Mouse (Mus musculus): ENCODE data around the gene Tmem131.

Tmem131 gene

DNA sequence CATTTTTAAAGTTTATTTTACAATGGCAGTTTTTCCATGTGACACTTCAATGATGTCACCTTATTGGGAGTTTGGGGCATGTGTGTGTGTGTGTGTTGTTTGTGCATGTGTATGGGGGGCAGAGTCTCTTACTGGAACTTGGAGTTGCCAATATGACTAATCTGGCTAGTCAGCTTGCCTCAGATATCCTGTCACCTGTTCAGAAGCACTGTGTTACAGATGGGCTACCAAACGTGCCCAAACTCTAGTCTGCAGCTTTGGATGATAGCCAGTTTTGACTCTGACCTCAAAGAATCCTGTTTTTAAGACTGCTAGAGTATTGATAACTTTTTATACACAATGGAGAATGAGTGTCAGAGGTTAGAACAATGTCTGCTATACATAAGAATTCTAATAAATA lies 64.3 kb downstream of the Tmem131 start:
- DNase-seq: no peak

DNA sequence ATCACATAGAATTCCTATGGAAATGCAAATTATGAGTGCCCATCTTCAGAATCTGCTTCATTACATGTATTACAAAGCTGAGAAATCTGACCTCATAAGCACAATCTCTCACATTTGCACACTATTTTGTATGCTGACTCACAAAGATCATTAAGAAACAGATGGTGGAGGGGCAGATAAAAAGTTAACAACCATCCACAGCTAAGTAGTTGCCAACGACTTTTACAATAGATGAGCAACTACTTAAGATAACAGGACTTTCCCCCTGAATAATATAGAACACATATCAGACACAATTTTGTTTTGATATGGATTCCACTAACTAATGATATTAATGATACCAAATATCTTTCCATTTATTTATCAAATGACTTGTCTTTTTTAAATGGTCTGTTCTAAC lies 66.3 kb downstream of the Tmem131 start:
- DNase-seq: no peak

DNA sequence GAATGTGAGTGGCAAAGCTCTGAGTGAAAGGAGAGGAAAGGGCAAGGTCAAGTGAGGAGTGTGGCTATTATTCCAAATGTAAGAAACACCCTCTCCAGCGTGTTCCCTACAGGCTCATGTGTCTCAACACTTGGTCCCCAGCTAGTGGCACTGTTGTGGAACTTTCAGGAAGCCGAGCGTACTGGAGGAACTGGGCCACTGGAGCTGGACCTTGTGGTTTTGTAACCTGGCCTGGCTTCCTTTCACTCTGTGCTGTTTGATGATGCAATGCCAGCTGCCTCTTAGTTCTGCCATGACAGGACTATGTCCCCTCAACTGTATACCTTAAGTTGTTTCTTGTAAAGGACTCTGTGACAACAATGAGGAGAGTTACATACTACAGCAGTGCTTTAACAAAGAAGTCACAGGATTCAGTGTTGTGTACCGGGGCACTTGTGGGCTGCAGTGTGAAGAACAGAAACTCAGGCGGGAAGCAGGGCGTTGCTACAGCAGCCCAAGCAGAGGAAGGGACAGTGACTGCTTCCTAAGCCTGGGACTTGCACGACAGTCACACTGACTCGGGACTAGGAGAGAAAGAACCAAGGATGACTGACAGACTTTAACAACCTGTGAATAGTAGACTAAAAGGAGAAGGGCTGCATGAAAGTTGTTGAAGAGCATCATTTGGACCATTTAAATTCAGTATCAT lies 68.4 kb downstream of the Tmem131 start:
- DNase-seq: peak; percentile 63

DNA sequence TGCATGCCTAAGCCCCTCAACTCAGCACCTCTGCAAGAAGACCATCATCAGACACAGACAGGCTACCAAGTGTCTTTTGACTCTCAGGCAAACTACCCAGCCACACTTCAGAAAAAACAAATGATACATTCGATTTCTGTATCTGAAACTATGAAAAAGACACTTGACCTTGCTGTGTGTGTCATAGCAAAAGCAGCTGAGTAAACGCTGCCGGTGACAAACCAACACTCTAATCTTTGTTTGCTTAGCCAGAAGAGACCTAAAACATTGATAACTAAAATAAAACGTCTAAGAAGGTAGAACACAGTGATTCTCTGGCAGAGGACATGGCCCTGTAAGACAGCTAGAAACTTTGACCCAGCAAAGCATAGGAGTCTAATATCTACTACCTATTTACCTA lies 72.2 kb downstream of the Tmem131 start:
- no peak for DNase-seq

DNA sequence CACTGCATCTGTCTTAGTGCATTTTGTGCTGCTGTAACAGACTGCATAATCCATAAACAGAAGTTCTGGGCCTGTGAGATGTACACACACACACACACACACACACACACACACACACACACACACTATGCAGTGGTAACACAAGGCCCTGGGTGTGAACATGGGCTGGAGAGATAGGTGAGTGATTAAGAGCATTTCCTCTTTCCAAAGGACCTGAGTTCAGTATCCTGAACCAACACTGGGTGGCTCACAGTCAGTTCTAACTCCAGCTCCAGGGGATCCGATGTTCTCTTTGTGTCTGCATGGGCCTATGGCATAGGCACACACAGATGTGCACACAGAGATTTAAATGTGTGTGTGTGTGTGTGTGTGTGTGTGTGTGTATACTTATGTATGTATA lies 72.9 kb downstream of the Tmem131 start:
- no peak for DNase-seq

DNA sequence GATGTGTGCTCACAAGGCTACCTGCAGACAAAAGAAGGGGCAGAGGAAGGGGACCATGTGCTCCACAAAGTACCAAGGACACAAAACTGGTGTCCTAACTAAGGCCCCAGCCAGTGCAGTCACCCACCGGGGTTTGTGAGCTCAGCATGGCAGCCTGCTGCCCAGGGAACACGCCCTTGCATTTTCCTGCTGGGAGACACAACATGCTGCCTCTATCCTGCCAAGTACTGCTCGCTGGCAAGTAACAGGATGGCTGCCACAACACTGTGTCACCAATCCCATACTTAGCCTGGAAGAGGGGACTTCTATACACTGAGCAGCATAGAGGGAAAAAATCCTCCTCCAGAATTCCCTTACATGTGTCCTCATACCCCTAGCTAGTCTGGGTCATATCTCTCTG lies 78.7 kb downstream of the Tmem131 start:
- no peak for DNase-seq

DNA sequence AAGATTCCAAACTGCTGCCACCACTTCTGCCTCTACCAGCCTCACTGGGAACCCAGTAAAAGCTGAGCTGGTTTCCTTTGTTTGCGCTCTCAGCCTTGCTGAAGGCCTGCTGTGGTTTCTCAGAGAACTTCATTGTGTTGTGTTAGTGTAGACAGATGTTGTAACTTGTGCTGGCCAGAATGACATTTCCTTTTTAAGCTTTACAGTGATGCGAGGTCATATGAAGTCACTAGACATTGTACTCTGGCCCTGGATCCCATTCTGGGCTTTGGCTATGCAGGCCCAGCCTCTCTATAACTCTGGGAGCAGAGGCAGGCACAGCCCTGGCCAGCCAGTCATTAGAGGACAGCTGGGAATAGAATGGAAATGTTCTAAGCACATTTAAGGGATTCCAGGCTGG lies 81.7 kb downstream of the Tmem131 start:
- no peak for DNase-seq

DNA sequence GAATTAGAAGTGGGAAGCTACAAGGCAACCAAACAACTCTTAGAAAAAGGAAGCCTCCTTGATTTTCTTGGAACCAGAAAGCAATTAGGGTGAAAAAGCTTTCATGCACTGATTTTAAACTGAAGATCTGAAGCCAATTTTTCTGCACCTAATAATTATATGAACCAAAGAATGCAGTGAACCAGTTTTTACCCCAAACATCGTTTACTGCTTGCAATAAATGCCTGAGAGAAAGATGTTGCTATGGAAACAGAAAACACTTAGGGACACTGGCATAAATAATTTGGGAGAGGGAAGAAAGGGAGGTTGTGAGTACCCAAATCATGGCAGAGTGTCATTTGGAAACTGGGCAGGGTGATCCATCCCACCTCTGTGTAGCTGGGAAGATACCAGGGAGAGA lies 82.6 kb downstream of the Tmem131 start:
- DNase-seq: no peak

DNA sequence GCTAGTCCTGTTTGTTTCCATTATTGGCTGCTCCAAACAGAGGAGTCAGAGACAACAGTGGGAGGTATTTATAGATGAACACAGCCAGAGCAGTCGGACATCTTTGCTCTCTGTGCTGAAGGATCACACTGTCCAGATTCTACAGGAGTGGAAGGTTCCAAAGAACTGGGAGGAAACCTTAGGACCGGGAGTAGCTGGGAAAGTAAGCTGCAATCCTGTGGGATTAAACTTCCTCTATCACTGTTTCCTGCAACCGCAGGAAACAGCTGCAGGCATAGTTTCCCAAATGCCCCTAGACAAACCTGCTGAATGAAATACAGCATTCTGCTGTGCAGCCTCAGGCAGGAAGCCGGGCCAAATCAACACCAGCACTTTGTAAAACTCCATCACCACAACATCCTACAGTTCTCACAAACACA lies 83.0 kb downstream of the Tmem131 start:
- DNase-seq: peak; percentile 24

DNA sequence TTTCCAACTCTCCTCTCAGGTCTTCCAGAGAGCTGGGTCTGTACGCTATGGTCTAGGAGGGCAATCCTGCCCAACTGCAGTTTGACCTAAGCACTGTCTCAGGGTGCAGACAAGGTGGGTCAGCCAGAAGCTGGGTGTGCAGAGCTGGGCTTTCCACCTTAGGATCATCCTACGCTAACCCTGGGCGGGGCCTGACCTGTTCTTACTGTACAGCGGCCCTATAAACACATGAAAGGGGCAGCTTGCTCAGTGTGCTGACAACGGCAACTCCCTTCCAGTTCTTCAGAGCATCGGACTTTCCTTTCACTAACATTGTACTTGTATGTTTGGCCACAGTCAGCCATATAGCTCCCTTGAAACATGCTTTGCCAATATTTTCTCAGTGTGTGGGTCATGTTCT lies 86.4 kb downstream of the Tmem131 start:
- no peak for DNase-seq

DNA sequence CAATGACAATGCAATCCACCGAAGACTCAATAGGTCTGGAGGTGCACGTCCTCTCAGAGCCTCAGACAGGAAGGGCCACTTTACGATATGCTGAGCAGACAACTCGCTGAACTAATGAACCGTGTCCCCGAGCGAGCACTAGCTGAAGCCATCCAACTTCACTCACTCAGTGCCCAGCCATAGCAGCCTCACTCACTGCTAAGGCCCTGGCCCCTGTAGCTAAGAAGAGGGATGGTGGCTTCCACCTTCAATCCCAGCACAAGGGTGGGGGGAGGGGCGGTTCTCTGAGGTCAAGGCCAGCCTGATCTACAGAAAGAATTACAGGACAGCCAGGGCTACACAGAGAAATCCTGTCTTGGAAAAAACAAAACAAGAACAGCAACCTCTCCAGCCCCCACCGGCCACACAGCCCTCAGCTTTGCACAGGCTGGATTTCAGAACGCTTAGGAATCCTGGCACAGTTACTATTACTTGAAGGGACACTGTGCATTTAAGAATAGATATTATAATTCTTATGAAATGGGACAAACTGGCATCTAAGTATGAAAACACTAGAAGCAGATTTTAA lies 89.2 kb downstream of the Tmem131 start:
- no peak for DNase-seq

DNA sequence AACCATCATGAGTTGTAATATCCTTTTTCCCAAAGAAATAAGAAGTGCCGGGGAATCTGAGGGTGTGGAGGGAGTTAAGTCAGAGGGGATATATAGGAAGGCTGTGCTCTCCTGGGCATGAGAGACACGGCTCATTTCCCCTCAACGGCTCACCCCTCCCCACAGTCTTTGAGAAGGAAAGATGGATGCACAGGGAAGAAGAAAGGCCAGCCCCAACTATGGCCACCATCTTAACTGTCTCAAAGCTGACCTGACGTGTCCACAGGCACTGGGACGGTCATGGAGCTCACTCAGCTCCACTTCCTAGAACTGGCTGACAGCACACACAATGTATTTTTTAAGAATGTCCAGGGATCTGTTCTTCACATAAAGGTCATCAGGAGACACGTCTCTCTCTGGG lies 91.4 kb downstream of the Tmem131 start:
- no peak for DNase-seq

DNA sequence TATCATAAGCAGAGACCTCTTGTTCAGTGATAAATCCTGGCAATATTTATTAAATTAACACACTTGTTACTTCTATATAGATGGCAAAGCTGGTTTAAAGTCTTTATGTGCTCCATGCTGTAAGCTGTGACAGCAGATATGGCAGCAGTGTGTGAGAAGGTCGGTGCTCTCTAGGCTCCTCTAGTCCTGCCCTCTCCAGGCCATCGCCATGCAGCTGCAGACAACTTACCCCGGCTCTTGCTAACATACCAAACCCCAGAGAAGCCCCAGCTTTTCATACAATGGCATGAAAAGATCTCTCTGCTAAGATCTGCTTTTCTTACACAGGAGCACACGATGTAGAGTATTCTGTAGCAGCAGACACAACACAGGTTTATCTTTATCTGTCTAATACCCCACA lies 92.1 kb downstream of the Tmem131 start:
- DNase-seq: no peak

DNA sequence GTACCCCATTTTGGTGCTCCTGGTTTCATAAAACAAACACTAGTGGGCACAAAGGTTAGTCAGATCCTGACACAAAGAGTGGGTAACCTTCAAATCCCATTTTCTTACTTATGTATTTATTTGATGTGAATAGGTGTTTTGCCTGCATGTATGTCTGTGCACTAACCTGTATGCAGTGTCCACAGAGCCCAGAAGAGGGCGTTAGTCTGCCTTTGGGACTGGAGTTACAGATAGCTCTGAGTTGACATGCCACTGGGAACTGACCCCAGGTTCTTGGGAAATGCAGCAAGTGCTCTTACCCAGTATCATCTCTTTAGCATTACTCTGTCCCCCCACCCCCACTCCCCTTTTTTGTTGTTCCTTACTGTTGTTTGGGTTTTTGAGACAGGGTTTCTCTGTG lies 95.4 kb downstream of the Tmem131 start:
- no peak for DNase-seq

DNA sequence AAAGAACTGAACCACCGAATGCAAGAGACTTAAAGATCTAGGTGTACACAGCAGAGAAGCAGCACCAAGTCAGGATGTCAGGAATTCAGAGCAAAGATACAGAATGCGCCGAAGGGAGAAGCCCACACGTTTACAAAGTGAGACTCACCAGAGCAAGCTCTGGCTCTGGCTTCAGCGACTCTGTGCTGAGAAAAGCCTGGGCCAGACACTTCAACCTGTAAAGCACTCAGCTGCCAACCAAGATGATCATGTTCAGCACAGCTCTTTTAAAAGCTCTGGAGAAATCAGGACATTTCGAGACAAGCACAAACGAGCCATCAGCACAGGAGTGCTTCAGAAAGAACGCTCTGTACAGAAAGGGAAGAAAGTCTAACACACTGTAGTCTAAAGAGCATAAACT lies 96.2 kb downstream of the Tmem131 start:
- DNase-seq: no peak

DNA sequence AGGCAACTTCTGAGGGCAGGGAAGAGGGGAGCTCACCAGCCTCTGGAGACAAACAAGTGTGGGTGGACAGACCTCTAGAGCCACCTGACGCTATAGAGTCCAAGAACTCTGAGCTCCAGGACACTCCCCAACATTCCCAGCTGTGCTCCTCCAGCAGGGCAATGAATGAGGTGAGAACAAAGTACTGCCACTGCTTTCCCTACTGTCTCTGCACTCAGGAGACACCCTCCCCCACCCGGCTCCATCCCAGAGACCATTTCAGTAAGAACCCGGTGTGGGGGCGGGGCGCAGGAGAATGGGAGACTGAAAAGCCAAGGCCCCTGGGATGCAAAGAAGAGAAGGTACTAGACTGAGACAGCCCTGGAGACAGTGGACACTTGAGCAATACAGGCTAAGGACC lies 98.4 kb downstream of the Tmem131 start:
- DNase-seq: no peak

DNA sequence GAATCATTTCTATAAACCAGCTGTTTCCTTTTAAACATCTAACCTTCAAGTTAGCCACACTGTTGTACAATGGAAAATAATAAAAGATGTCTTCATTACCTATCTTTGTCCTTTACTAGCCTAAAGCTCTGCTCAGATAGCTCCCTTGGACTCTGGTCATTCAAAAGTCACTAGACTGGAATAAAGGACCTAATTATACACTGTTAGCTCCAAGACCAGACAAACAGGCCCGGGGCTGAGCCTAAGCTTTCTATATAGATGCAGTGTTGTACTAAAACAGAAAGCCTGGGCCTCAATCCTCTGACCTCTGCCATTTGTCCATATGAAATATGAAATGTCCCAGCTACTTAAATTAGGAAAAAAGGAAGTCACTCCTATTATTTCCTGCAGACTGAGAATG lies 101.7 kb downstream of the Tmem131 start:
- no peak for DNase-seq

DNA sequence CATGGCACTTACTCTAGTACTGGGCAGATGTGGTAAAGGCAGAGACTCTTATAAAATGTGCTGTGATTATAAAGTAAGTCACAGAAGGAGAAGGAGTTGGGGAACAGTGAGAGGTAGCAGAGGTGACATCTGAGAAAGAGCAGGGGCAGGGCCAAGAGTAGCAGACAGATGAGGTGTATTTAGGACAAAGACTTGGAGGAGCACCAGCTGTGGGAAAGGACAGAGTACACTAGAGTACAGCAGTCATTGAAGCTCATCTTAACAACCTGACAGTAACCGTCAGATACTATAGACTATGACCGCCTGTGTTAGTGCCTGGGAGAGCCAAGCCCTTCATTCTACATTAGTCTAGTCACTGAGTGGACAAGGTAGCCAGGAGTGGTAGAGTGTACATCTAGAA lies 102.5 kb downstream of the Tmem131 start:
- DNase-seq: no peak

DNA sequence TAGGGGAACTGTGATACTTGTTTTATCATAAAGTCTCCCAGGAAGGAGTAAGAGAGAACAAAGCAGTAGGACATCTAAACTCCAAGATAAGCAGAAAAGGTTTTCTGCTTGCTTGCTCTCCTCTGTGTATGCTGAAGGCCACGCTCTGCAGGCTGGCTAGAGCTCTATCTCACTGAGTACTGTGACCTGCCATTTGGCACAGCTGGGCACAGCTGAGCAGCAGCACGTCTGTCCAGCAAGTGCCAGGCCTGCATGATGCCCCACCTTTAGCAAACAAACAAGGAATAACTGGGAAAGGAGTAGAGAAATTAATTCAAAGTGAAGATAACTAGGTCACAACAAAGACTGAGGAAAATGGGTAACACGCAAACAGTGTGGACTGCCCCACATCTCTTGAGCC lies 103.6 kb downstream of the Tmem131 start:
- no peak for DNase-seq

DNA sequence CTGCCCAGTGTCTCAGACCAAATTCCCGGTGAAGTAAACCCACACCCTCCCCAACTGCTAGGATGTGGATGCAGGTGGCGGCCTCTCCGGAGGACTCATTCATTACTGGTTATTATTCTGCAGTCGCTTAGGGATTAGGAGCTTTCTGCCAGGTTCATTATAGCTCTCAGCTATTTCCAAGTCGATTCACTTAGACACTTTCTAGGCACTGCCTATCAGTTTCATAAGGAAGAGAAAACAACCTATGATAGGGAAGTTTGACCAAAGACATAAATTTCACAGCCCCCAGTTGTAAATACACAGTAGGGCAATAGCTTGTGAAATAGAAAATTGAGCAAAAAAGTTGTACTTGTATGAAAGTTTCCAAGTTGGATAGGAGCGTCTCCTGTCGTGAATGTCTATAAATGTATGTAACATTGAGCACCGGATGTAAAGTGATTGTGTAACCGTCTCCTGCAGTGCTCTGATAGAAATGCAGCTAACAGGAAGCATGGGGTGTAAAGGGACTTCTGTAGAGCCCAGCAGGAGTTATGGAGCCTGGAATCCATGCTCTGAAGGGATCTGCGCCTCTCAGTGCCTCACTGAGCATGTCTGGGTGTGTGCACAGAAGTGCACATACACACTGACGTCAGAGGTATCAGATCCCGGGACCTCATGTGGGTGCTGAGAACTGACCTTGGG lies 107.1 kb downstream of the Tmem131 start:
- DNase-seq: no peak

DNA sequence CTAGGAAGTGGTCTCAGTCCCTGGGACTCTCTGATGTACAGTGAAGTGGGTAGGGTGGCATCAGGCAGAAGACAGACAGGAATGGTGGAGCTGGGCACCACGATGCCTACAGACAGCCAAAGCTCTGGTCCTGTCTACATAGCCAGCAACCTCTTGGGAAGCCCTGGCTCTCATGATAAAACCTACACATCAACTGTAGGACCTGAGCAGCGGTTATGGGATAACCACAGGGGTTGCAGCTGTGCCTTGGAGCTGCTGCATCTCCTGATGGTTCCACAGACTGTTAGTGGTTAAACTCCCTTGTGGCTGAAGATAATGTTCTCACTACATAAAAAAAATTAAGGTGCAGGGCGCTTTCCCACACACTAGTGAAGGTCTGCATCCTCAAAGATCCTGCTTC lies 107.9 kb downstream of the Tmem131 start:
- no peak for DNase-seq

DNA sequence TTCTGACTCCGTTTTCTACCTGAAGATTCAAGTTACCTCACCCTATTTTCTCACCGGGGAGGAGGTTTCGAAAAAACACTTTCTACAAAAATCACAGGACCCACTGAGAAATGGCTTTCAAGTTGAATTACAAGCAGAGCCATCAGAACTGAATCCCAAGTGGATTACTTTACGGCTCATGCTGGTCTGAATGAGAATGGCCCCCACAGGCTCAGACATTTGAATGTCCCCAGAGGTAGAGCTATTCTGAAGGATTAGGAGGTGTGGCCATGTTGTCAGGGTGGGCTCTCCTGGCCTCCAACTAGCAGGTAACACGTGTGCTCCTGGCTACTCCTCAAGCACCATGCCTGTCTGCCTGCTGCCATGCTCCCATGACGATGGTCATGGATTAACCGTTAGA lies 109.4 kb downstream of the Tmem131 start:
- DNase-seq: no peak

DNA sequence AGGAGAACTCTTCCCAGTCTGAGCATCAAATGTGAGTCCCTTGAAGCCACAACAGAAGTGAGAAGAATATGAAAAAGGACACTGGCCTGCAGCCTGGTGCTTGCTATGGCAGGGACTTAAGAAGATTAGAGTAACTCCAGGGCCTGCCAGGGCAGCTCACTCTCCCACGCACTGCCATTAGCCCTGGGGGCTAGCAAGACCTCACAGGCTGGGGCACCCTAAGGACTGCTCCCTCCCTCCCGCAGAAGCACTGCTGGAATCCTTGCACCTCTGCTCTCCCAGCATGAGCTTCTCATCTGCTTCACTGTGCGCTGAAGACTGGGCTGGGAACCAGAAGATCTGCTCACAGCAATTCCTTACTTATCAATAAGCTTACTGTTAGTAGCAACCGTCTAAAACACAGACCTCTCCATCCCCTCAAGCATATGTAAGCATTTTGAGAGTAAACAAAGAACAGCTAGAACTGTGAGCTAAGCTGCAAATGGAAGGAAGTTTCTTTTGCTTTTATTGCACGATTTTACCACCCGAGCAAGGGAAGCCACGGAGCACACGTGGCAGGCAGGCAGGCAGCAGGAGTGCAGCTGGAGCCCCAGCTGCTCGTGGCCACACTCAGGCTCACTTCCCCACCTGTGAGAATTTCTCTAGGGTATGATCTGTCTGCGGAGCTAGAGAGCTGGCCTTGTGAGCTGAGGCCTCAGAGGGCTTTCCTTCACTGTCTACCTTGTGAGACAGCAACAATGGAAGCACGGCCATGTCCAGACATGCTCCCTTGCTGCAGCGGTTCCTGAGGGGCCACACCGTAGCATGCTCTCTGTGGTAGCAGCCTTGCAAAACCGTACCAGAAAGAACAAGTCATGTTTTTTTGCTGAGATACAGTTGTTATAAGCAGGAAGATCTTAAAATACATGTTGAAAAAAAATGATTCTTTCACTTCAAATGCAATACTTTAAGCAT lies 112.3 kb downstream of the Tmem131 start:
- DNase-seq: no peak

DNA sequence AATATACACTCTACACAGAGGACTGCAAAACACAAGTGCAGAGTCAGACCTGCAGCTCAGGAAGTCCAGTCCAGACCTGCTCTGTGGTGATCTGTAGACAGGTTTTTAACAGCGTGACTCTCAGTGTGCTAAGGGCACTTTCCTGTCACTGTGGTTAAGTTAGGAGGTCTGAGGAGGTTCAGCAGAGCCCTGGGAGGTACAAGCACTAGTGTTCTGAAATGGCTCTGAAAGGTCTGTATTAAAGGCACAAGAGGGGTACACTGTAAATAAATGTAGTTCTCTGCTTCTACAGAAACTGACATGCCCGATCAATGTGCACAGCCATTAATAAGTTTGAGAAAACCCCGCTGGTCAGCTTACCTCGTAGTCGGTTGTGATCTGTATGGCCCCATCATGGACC lies 119.1 kb downstream of the Tmem131 start:
- no peak for DNase-seq
